Mouse (Mus musculus) myocyte (in vitro differentiated cells): Measurements from ENCODE around the gene Pnkd.

ENCODE experiments used
- CEBPB ChIP-seq: IDR thresholded peaks from 2 replicates; pipeline ENCODE4 v1.6.1; 2011; ENCODE audit warnings: mild to moderate bottlenecking, moderate library complexity; ENCODE audit not compliant: poor library complexity, insufficient read depth, severe bottlenecking
- E2F4 ChIP-seq: IDR thresholded peaks from one replicate; pipeline ENCODE4 v1.6.1; 2011; ENCODE audit warnings: mild to moderate bottlenecking, control low read depth, moderate library complexity; ENCODE audit not compliant: insufficient read depth
- MAX ChIP-seq: IDR thresholded peaks from one replicate; pipeline ENCODE4 v1.6.1; 2011; ENCODE audit warnings: low read depth, mild to moderate bottlenecking, control low read depth
- MYOD1 ChIP-seq, 3 experiments: IDR thresholded peaks; one replicate each; pipeline ENCODE4 v1.6.1; 2011; ENCODE audit warnings: control low read depth in 2 of 3, low read depth in 2 of 3, mild to moderate bottlenecking in 2 of 3, moderate library complexity in 1 of 3; ENCODE audit not compliant: insufficient read length in 2 of 3, control insufficient read depth in 1 of 3
- MYOG ChIP-seq, 3 experiments: IDR thresholded peaks; one replicate each; pipeline ENCODE4 v1.6.1; 2011; ENCODE audit warnings: control low read depth in 2 of 3, low read depth in 2 of 3, mild to moderate bottlenecking in 2 of 3; ENCODE audit not compliant: insufficient read length in 2 of 3, control insufficient read depth in 1 of 3, insufficient read depth in 1 of 3
- POLR2A ChIP-seq: IDR thresholded peaks from one replicate; pipeline ENCODE4 v1.6.1; 2011; ENCODE audit warnings: low read depth, mild to moderate bottlenecking, control low read depth, moderate library complexity; ENCODE audit not compliant: insufficient read length
- POLR2AphosphoS2 ChIP-seq: IDR thresholded peaks from one replicate; pipeline ENCODE4 v1.6.1; 2011; ENCODE audit warnings: low read depth, control low read depth; ENCODE audit not compliant: insufficient read length
- REST ChIP-seq: IDR thresholded peaks from one replicate; pipeline ENCODE4 v1.6.1; 2011; ENCODE audit warnings: mild to moderate bottlenecking, control low read depth, moderate library complexity; ENCODE audit not compliant: insufficient read depth, insufficient read length
- SRF ChIP-seq: IDR thresholded peaks from one replicate; pipeline ENCODE4 v1.6.1; 2011; ENCODE audit warnings: low read depth; ENCODE audit not compliant: control insufficient read depth, insufficient read length
- TCF12 ChIP-seq: IDR thresholded peaks from one replicate; pipeline ENCODE4 v1.6.1; 2011; ENCODE audit warnings: mild to moderate bottlenecking, control low read depth; ENCODE audit not compliant: poor library complexity, insufficient read depth, severe bottlenecking
- TCF3 ChIP-seq: IDR thresholded peaks from one replicate; pipeline ENCODE4 v1.6.1; 2011; ENCODE audit warnings: low read depth, control low read depth; ENCODE audit not compliant: insufficient read length
- USF1 ChIP-seq: IDR thresholded peaks from one replicate; pipeline ENCODE4 v1.6.1; 2011; ENCODE audit warnings: low read depth, mild to moderate bottlenecking, control low read depth, moderate library complexity

DNA sequence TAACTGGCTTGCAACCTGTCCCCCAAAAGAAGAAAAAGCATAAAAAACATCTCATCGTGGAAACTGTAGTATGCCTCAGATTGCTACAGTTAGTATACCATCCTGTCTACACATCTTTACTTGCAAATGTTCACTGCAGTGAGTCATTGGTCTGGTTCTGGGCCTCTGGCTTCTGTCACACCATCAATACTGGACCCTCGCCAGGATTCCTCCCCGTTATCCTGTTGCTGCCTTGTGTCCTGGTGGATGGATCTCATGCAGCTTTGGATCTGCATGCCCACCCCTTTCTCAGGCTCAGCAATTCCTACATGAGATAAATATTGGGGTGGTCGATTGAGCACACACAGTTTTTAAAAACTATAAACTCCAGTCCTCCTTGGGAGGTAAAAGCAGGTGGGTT, 13.1 kb upstream of the Pnkd start:
- TF ChIP-seq POLR2AphosphoS2 (no peak), MYOD1 (IDR thresholded peaks at IDR 0.05; ENCODE audit: control insufficient read depth in 1 of 3, insufficient read length in 2 of 3, low read depth in 2 of 3) (no peak), POLR2A (no peak), SRF (no peak), TCF12 (no peak), USF1 (no peak), MAX (no peak), REST (no peak), TCF3 (no peak), CEBPB (no peak), E2F4 (no peak), MYOG (IDR thresholded peaks at IDR 0.05; ENCODE audit: control insufficient read depth in 1 of 3, insufficient read depth in 1 of 3, insufficient read length in 2 of 3, low read depth in 2 of 3) (no peak)
